ENCODE assay signal across 7 mouse cellular contexts in genomic region chr11:96619576-96619975, GRCm38 (mm10).
A peak's percentile ranks its signal among the peaks of the same experiment; 100 is the strongest.
DNase-seq lines count a peak whose midpoint lies in the region; ATAC-seq lines count a peak whose summit lies in the region.

No protein-coding gene starts in this region.

- H3K4me3 ChIP-seq in intestine, embryonic 14.5 days (ENCODE audit: low read depth, low read length), result no peak overlapping the region
- no peak overlapping the region for H3K4me3 ChIP-seq in neural tube, embryonic 15.5 days (replicated peaks)

- peak overlapping the region; percentile 5; the same call in 1 of the 2 replicates for H3K27ac ChIP-seq in intestine, embryonic 14.5 days (ENCODE audit: low read depth)
- peak overlapping the region; percentile 87 for H3K27ac ChIP-seq in neural tube, embryonic 15.5 days (replicated peaks)

- peak; percentile 73 for DNase-seq in heart, adult 11 months
- DNase-seq in heart, postnatal 36 days, result no peak
- peak; percentile 13 for DNase-seq in retina, postnatal 1 day
- DNase-seq in retina, embryonic 14.5 days (ENCODE audit: low spot score), result no peak
- DNase-seq in intestine, embryonic 14.5 days (ENCODE audit: low spot score), result no peak
- DNase-seq in cerebellum, adult 11 months, result no peak

- ATAC-seq in intestine, embryonic 14.5 days (replicated peaks; ENCODE audit: low FRiP score, low TSS enrichment, low read depth), result no peak
- peak; percentile 36; the same call in 1 of the 2 replicates for ATAC-seq in neural tube, embryonic 15.5 days (ENCODE audit: low FRiP score)

- peaks cover 8% of the 10 kb centered on the region; the same call in 1 of the 2 replicates for H3K4me1 ChIP-seq in intestine, embryonic 14.5 days (replicated peaks; ENCODE audit: control insufficient read depth, insufficient read depth, low read length)
- H3K4me1 ChIP-seq in neural tube, embryonic 15.5 days, result peaks cover 51% of the 10 kb centered on the region

- H3K36me3 ChIP-seq in intestine, embryonic 14.5 days (ENCODE audit: control insufficient read depth, insufficient read depth, low read length), result no peaks in the 10 kb centered on the region
- no peaks in the 10 kb centered on the region for H3K36me3 ChIP-seq in neural tube, embryonic 15.5 days

- H3K9me3 ChIP-seq in intestine, embryonic 14.5 days (ENCODE audit: control insufficient read depth, low read length), result no peaks in the 10 kb centered on the region
- no peaks in the 10 kb centered on the region for H3K9me3 ChIP-seq in neural tube, embryonic 15.5 days (replicated peaks)

- H3K4me2 ChIP-seq in intestine, embryonic 14.5 days (ENCODE audit: low read length), result no peak overlapping the region
- peak overlapping the region; percentile 43 for H3K4me2 ChIP-seq in neural tube, embryonic 15.5 days

- intact Hi-C loops in heart, postnatal 36 days (cut with DNase I), result no loop called here

- H3K27me3 ChIP-seq in intestine, embryonic 14.5 days (replicated peaks; ENCODE audit: control insufficient read depth, insufficient read depth, low read length), result no peaks in the 10 kb centered on the region; the same call in 1 of the 2 replicates
- no peaks in the 10 kb centered on the region for H3K27me3 ChIP-seq in neural tube, embryonic 15.5 days (replicated peaks)

- H3K9ac ChIP-seq in intestine, embryonic 14.5 days (ENCODE audit: low read length), result no peak overlapping the region
- H3K9ac ChIP-seq in neural tube, embryonic 15.5 days (replicated peaks), result 0 out of 2 replicates have a peak overlapping the region, but pooled peaks have one; percentile 11

- WGBS in intestine, embryonic 14.5 days, result 42% methylated on average over 5 of the region's 5 CpGs
- WGBS in neural tube, embryonic 15.5 days, result 6% methylated on average over 5 of the region's 5 CpGs

Comparison
In these comparisons a context has a peak if more than half of its experiments do, and no peak if none do; other contexts are left out.
1. DNase-seq: peak in heart, adult 11 months (single experiment) and retina, postnatal 1 day (single experiment); none in heart, postnatal 36 days (0 of 2), retina, embryonic 14.5 days (single experiment), intestine, embryonic 14.5 days (single experiment) and cerebellum, adult 11 months (single experiment).